Mouse (Mus musculus) stomach, embryonic 14.5 days (tissue): ENCODE results near the gene Lhfpl2. TPM values are rescaled to one million over a fixed set of nuclear protein-coding genes. Genes with fewer than 3 reads are reported as not detected.

ENCODE experiments used
- ATAC-seq: fragments of 200-750 bp; cut with Nextera tagmentation; 2 replicates; pipeline ENCODE4 v1.8.0; 2017; ENCODE audit warnings: low read depth, moderate TSS enrichment; ENCODE audit not compliant: insufficient number of reproducible peaks, insufficient read depth, low FRiP score
- H3K27ac ChIP-seq: fragments of 300-500 bp; sonication (generic); 2 replicates; pipeline ENCODE4 v1.5.1; 2014; ENCODE audit warnings: mild to moderate bottlenecking, low read length, moderate library complexity, mixed read lengths
- H3K27me3 ChIP-seq: fragments of 300-500 bp; sonication (generic); 2 replicates; pipeline ENCODE4 v1.6.1; 2014; ENCODE audit warnings: low read length, control low read depth, mixed read lengths; ENCODE audit not compliant: control insufficient read depth, insufficient read depth
- H3K36me3 ChIP-seq: fragments of 300-500 bp; sonication (generic); 2 replicates; pipeline ENCODE4 v1.6.1; 2014; ENCODE audit warnings: mild to moderate bottlenecking, control low read depth, low read length, moderate library complexity, mixed read lengths; ENCODE audit not compliant: control insufficient read depth, insufficient read depth
- H3K4me1 ChIP-seq: fragments of 300-500 bp; sonication (generic); 2 replicates; pipeline ENCODE4 v1.6.1; 2014; ENCODE audit warnings: low read length, control low read depth, mixed read lengths; ENCODE audit not compliant: control insufficient read depth, insufficient read depth
- H3K4me2 ChIP-seq: fragments of 300-500 bp; sonication (generic); replicated peaks from 2 replicates; pipeline ENCODE4 v1.6.1; 2014; ENCODE audit warnings: low read depth, low read length, control low read depth
- H3K4me3 ChIP-seq: fragments of 300-500 bp; sonication (generic); 2 replicates; pipeline ENCODE4 v1.5.1; 2014; ENCODE audit warnings: low read depth, low read length, control low read depth
- H3K9ac ChIP-seq: fragments of 300-500 bp; sonication (generic); replicated peaks from 2 replicates; pipeline ENCODE4 v1.6.1; 2014; ENCODE audit warnings: low read depth, mild to moderate bottlenecking, control low read depth, low read length, moderate library complexity, mixed read lengths
- H3K9me3 ChIP-seq: fragments of 300-500 bp; sonication (generic); 2 replicates; pipeline ENCODE4 v1.6.1; 2016; ENCODE audit warnings: low read depth, low read length, control low read depth; ENCODE audit not compliant: control insufficient read depth
- WGBS: fragments of 180-500 bp; shearing (Covaris S2); extraction: QIAGEN DNeasy Blood & Tissue Kit; methylation state at CpG from one replicate; pipeline ENCODE4 v1.1.7; 2014; 5-methylcytosine and 5-hydroxymethylcytosine counted together
- polyA plus RNA-seq: library from polyadenylated mRNA; unstranded; fragments of >200 nt; fragmentation: Nextera tagmentation; extraction: Ambion mirVana; gene quantifications from 2 replicates; pipeline ENCODE4 v1.2.1, GENCODE M21; 2014

The Lhfpl2 gene
- polyA plus RNA-seq, 1 experiment from 2014 or later = 20.8 TPM

GRCm38 (mm10) chr13:94239488-94239887, 181.9 kb downstream of the Lhfpl2 start:
- Histone ChIP-seq H3K9me3 (no peaks in the 10 kb centered on the region), H3K36me3 (no peaks in the 10 kb centered on the region), H3K4me1 (no peaks in the 10 kb centered on the region), H3K27ac (no peak overlapping the region), H3K9ac (no peak overlapping the region), H3K4me3 (no peak overlapping the region), H3K27me3 (no peaks in the 10 kb centered on the region), H3K4me2 (no peak overlapping the region)
- no peak for ATAC-seq
- 74% methylated on average over 4 of the region's 4 CpGs for WGBS

- Histone ChIP-seq H3K27ac (no peak overlapping the region), H3K36me3 (no peaks in the 10 kb centered on the region), H3K4me2 (no peak overlapping the region), H3K27me3 (no peaks in the 10 kb centered on the region), H3K4me3 (no peak overlapping the region), H3K9ac (no peak overlapping the region), H3K9me3 (no peaks in the 10 kb centered on the region), H3K4me1 (no peaks in the 10 kb centered on the region)
- ATAC-seq = no peak
- WGBS = 76% methylated on average over 6 of the region's 6 CpGs
Observed at GRCm38 (mm10) chr13:94240111-94240510, 182.5 kb downstream of the Lhfpl2 start.

GRCm38 (mm10) chr13:94240873-94241272, 183.3 kb downstream of the Lhfpl2 start:
- no peaks in the 10 kb centered on the region for H3K4me1 ChIP-seq
- H3K4me3 ChIP-seq = no peak overlapping the region
- no peaks in the 10 kb centered on the region for H3K9me3 ChIP-seq
- ATAC-seq = no peak
- H3K36me3 ChIP-seq = no peaks in the 10 kb centered on the region
- no peak overlapping the region for H3K4me2 ChIP-seq
- H3K27ac ChIP-seq = no peak overlapping the region
- no peak overlapping the region for H3K9ac ChIP-seq
- H3K27me3 ChIP-seq = no peaks in the 10 kb centered on the region
- WGBS = 22% methylated on average over 5 of the region's 5 CpGs

GRCm38 (mm10) chr13:94241892-94242524, 184.4 kb downstream of the Lhfpl2 start:
- no peaks in the 10 kb centered on the region for H3K36me3 ChIP-seq
- 56% methylated on average over 4 of the region's 4 CpGs for WGBS
- no peak overlapping the region for H3K4me3 ChIP-seq
- no peaks in the 10 kb centered on the region for H3K27me3 ChIP-seq
- H3K4me2 ChIP-seq = no peak overlapping the region
- no peak overlapping the region for H3K9ac ChIP-seq
- H3K27ac ChIP-seq = no peak overlapping the region
- no peak for ATAC-seq
- no peaks in the 10 kb centered on the region for H3K4me1 ChIP-seq
- H3K9me3 ChIP-seq = no peaks in the 10 kb centered on the region

GRCm38 (mm10) chr13:94242897-94243296, 185.3 kb downstream of the Lhfpl2 start:
- Histone ChIP-seq H3K4me1 (no peaks in the 10 kb centered on the region), H3K9me3 (no peaks in the 10 kb centered on the region), H3K27ac (no peak overlapping the region), H3K4me2 (no peak overlapping the region), H3K36me3 (no peaks in the 10 kb centered on the region), H3K4me3 (no peak overlapping the region), H3K27me3 (no peaks in the 10 kb centered on the region), H3K9ac (no peak overlapping the region)
- no peak for ATAC-seq
- whole genome bisulfite sequencing = 70% methylated on average over 2 of the region's 2 CpGs

Other genes with a start within 250 kb of the Lhfpl2 start
- 36.5 and 39.1 TPM in 2 replicates for gene Scamp1, start 228.1 kb downstream of the Lhfpl2 start, polyA plus RNA-seq